Mouse (Mus musculus): ENCODE data around the gene Prss45. TPM values are rescaled to one million over a fixed set of nuclear protein-coding genes. Genes with fewer than 3 reads are reported as not detected.

Gene Prss45
- polyA plus RNA-seq, 1 experiment from 2014 or later = not detected

GRCm38 (mm10) chr9:110825832-110826231, 8.6 kb upstream of the Prss45 start:
- Histone ChIP-seq H3K4me3 (no peak overlapping the region), H3K4me1 (replicated peaks) (no peaks in the 10 kb centered on the region), H3K36me3 (no peaks in the 10 kb centered on the region), H3K4me2 (no peak overlapping the region), H3K27me3 (peaks cover 11% of the 10 kb centered on the region), H3K9ac (no peak overlapping the region), H3K9me3 (replicated peaks) (no peaks in the 10 kb centered on the region), H3K27ac (no peak overlapping the region)
- no peak for ATAC-seq (replicated peaks; ENCODE audit: insufficient number of reproducible peaks, insufficient read depth, low FRiP score, low read depth)
- WGBS = 69% methylated on average over 7 of the region's 7 CpGs

- Histone ChIP-seq H3K9ac (no peak within 1 kb of the TSS), H3K27me3 (peaks cover 11% of the 10 kb centered on the region), H3K4me3 (no peak within 1 kb of the TSS), H3K4me2 (no peak within 1 kb of the TSS), H3K27ac (no peak within 1 kb of the TSS), H3K4me1 (replicated peaks) (no peaks in the 10 kb centered on the region), H3K9me3 (replicated peaks) (no peaks in the 10 kb centered on the region), H3K36me3 (no peaks in the 10 kb centered on the region)
- no peak for ATAC-seq (replicated peaks; ENCODE audit: insufficient number of reproducible peaks, insufficient read depth, low FRiP score, low read depth)
- 79% methylated on average over 3 of the region's 3 CpGs for WGBS
Observed at GRCm38 (mm10) chr9:110826390-110826789, 8.0 kb upstream of the Prss45 start, which contains the start of gene Prss43. TSS of gene Prss43 (plus strand) at chr9:110826690.

- Histone ChIP-seq H3K27me3 (peaks cover 4% of the 10 kb centered on the region; the same call in 1 of the 2 replicates), H3K36me3 (no peaks in the 10 kb centered on the region), H3K4me2 (no peak overlapping the region), H3K27ac (no peak overlapping the region), H3K9me3 (replicated peaks) (no peaks in the 10 kb centered on the region), H3K4me3 (no peak overlapping the region), H3K4me1 (replicated peaks) (no peaks in the 10 kb centered on the region), H3K9ac (no peak overlapping the region)
- WGBS = 66% methylated on average over 5 of the region's 5 CpGs
- ATAC-seq (replicated peaks; ENCODE audit: insufficient number of reproducible peaks, insufficient read depth, low FRiP score, low read depth) = no peak
Observed at GRCm38 (mm10) chr9:110833021-110833420, 1.4 kb upstream of the Prss45 start.

- H3K36me3 ChIP-seq = no peaks in the 10 kb centered on the region
- no peaks in the 10 kb centered on the region for H3K4me1 ChIP-seq (replicated peaks)
- no peak overlapping the region for H3K27ac ChIP-seq
- no peak overlapping the region for H3K4me3 ChIP-seq
- peak overlapping the region; percentile 21; the same call in 1 of the 2 replicates for H3K4me2 ChIP-seq
- H3K27me3 ChIP-seq = no peaks in the 10 kb centered on the region
- no peak overlapping the region for H3K9ac ChIP-seq
- ATAC-seq (replicated peaks; ENCODE audit: insufficient number of reproducible peaks, insufficient read depth, low FRiP score, low read depth) = no peak
- 24% methylated on average over 10 of the region's 10 CpGs for WGBS
- H3K9me3 ChIP-seq (replicated peaks) = no peaks in the 10 kb centered on the region
Observed at GRCm38 (mm10) chr9:110834961-110835360, 573 bp downstream of the Prss45 start.

- Histone ChIP-seq H3K27ac (no peak overlapping the region), H3K4me3 (no peak overlapping the region), H3K4me1 (replicated peaks) (no peaks in the 10 kb centered on the region), H3K9ac (no peak overlapping the region), H3K36me3 (no peaks in the 10 kb centered on the region), H3K4me2 (no peak overlapping the region), H3K9me3 (replicated peaks) (no peaks in the 10 kb centered on the region), H3K27me3 (no peaks in the 10 kb centered on the region)
- no peak for ATAC-seq (replicated peaks; ENCODE audit: insufficient number of reproducible peaks, insufficient read depth, low FRiP score, low read depth)
- WGBS = 61% methylated on average over 2 of the region's 2 CpGs
Observed at GRCm38 (mm10) chr9:110836112-110836511, 1.7 kb downstream of the Prss45 start.

GRCm38 (mm10) chr9:110840905-110841304, 6.5 kb downstream of the Prss45 start:
- H3K4me3 ChIP-seq = no peak overlapping the region
- H3K4me1 ChIP-seq (replicated peaks) = no peaks in the 10 kb centered on the region
- no peak overlapping the region for H3K27ac ChIP-seq
- WGBS = 80% methylated on average over 6 of the region's 6 CpGs
- no peak overlapping the region for H3K4me2 ChIP-seq
- no peaks in the 10 kb centered on the region for H3K9me3 ChIP-seq (replicated peaks)
- no peaks in the 10 kb centered on the region for H3K27me3 ChIP-seq
- H3K36me3 ChIP-seq = no peaks in the 10 kb centered on the region
- ATAC-seq (replicated peaks; ENCODE audit: insufficient number of reproducible peaks, insufficient read depth, low FRiP score, low read depth) = no peak
- no peak overlapping the region for H3K9ac ChIP-seq

- no peak overlapping the region for H3K4me2 ChIP-seq
- H3K4me3 ChIP-seq = no peak overlapping the region
- no peaks in the 10 kb centered on the region for H3K36me3 ChIP-seq
- no peaks in the 10 kb centered on the region for H3K27me3 ChIP-seq
- no peak overlapping the region for H3K9ac ChIP-seq
- no peak overlapping the region for H3K27ac ChIP-seq
- H3K9me3 ChIP-seq (replicated peaks) = no peaks in the 10 kb centered on the region
- no peaks in the 10 kb centered on the region for H3K4me1 ChIP-seq (replicated peaks)
- 59% methylated on average over 2 of the region's 2 CpGs for whole genome bisulfite sequencing
- no peak for ATAC-seq (replicated peaks; ENCODE audit: insufficient number of reproducible peaks, insufficient read depth, low FRiP score, low read depth)
Observed at GRCm38 (mm10) chr9:110841438-110841837, 7.0 kb downstream of the Prss45 start.

- Histone ChIP-seq H3K9ac (no peak within 1 kb of the TSS), H3K4me3 (no peak within 1 kb of the TSS), H3K4me1 (replicated peaks) (no peaks in the 10 kb centered on the region), H3K9me3 (replicated peaks) (no peaks in the 10 kb centered on the region), H3K36me3 (no peaks in the 10 kb centered on the region), H3K27me3 (no peaks in the 10 kb centered on the region), H3K4me2 (no peak within 1 kb of the TSS), H3K27ac (no peak within 1 kb of the TSS)
- whole genome bisulfite sequencing = 79% methylated on average over 10 of the region's 10 CpGs
- ATAC-seq (replicated peaks; ENCODE audit: insufficient number of reproducible peaks, insufficient read depth, low FRiP score, low read depth) = no peak
Observed at GRCm38 (mm10) chr9:110844206-110844605, 9.8 kb downstream of the Prss45 start, which contains the start of gene Prss46. TSS of gene Prss46 (plus strand) at chr9:110844506.

- Histone ChIP-seq H3K9me3 (replicated peaks) (no peaks in the 10 kb centered on the region), H3K4me3 (no peak overlapping the region), H3K36me3 (no peaks in the 10 kb centered on the region), H3K27me3 (no peaks in the 10 kb centered on the region), H3K27ac (no peak overlapping the region), H3K4me1 (replicated peaks) (no peaks in the 10 kb centered on the region), H3K4me2 (no peak overlapping the region), H3K9ac (no peak overlapping the region)
- WGBS = 60% methylated on average over 7 of the region's 7 CpGs
- no peak for ATAC-seq (replicated peaks; ENCODE audit: insufficient number of reproducible peaks, insufficient read depth, low FRiP score, low read depth)
Observed at GRCm38 (mm10) chr9:110849162-110849561, 14.8 kb downstream of the Prss45 start.

- H3K4me2 ChIP-seq = no peak overlapping the region
- ATAC-seq (replicated peaks; ENCODE audit: insufficient number of reproducible peaks, insufficient read depth, low FRiP score, low read depth) = no peak
- WGBS = 70% methylated on average over 7 of the region's 7 CpGs
- H3K9me3 ChIP-seq (replicated peaks) = no peaks in the 10 kb centered on the region
- H3K4me1 ChIP-seq (replicated peaks) = peaks cover 8% of the 10 kb centered on the region
- no peaks in the 10 kb centered on the region for H3K36me3 ChIP-seq
- H3K4me3 ChIP-seq = no peak overlapping the region
- H3K9ac ChIP-seq = no peak overlapping the region
- H3K27me3 ChIP-seq = peaks cover 27% of the 10 kb centered on the region
- H3K27ac ChIP-seq = no peak overlapping the region
Observed at GRCm38 (mm10) chr9:110855903-110856302, 21.5 kb downstream of the Prss45 start.

- peaks cover 27% of the 10 kb centered on the region for H3K27me3 ChIP-seq
- H3K36me3 ChIP-seq = no peaks in the 10 kb centered on the region
- ATAC-seq (replicated peaks; ENCODE audit: insufficient number of reproducible peaks, insufficient read depth, low FRiP score, low read depth) = no peak
- no peak overlapping the region for H3K9ac ChIP-seq
- 21% methylated on average over 4 of the region's 4 CpGs for WGBS
- H3K4me3 ChIP-seq = no peak overlapping the region
- H3K27ac ChIP-seq = no peak overlapping the region
- no peak overlapping the region for H3K4me2 ChIP-seq
- H3K9me3 ChIP-seq (replicated peaks) = no peaks in the 10 kb centered on the region
- H3K4me1 ChIP-seq (replicated peaks) = peaks cover 8% of the 10 kb centered on the region
Observed at GRCm38 (mm10) chr9:110856920-110857319, 22.5 kb downstream of the Prss45 start.

GRCm38 (mm10) chr9:110857781-110858472, 23.5 kb downstream of the Prss45 start, which contains the start of gene Prss50:
TSS of gene Prss50 (plus strand) at chr9:110857967.
- Histone ChIP-seq H3K9ac (no peak within 1 kb of the TSS), H3K36me3 (no peaks in the 10 kb centered on the region), H3K4me2 (peak within 1 kb of the TSS; percentile 57), H3K4me1 (replicated peaks) (peaks cover 8% of the 10 kb centered on the region), H3K9me3 (replicated peaks) (no peaks in the 10 kb centered on the region), H3K4me3 (peak within 1 kb of the TSS; percentile 32), H3K27ac (no peak within 1 kb of the TSS), H3K27me3 (peaks cover 27% of the 10 kb centered on the region)
- no peak for ATAC-seq (replicated peaks; ENCODE audit: insufficient number of reproducible peaks, insufficient read depth, low FRiP score, low read depth)
- WGBS = 9% methylated on average over 41 of the region's 50 CpGs

Measured in heart, embryonic 15.5 days (tissue).